In genomic region chr19:36580874-36581273, GRCm38 (mm10) we compare ENCODE assay signal across 22 mouse cellular contexts. TPM values are rescaled to one million over a fixed set of nuclear protein-coding genes. Genes with fewer than 3 reads are reported as not detected.
DNase-seq lines count a peak whose midpoint lies in the region; ATAC-seq and TF ChIP-seq lines count a peak whose summit lies in the region.
"Had no signal": no experiment of that assay in that cellular context is flagged by ENCODE, and none has a peak within 500 bp of the region (broad histone marks: within the 10 kb centered on the region; RNA-seq: fewer than 3 reads in every experiment).

No protein-coding gene starts in this region.

- no peak overlapping the region for H3K9ac ChIP-seq in heart, embryonic 11.5 days (ENCODE audit: low read depth, low read length)
- H3K9ac ChIP-seq in lung, postnatal 0 days (replicated peaks; ENCODE audit: low read depth): no peak overlapping the region
- H3K9ac ChIP-seq: embryonic facial prominence, embryonic 12.5 days; hindbrain, embryonic 14.5 days; limb, embryonic 15.5 days; liver, embryonic 15.5 days had no signal

- no peak for DNase-seq in cerebellum, postnatal 4 days (ENCODE audit: low spot score in 2 of 2)
- DNase-seq in gastrocnemius, adult 2 months: peak; percentile 31
- no peak for DNase-seq in gastrocnemius, postnatal 36 days
- DNase-seq in heart, postnatal 10 days: peak; percentile 19 to 26
- DNase-seq in cerebellum, postnatal 25 days: peak; percentile 29 to 37
- no peak for DNase-seq in lung, postnatal 0 days (ENCODE audit: low spot score)
- DNase-seq: adrenal gland, postnatal 10 days; gastrocnemius, postnatal 10 days; kidney, adult 8-10 months; kidney, postnatal 14 days; lung, postnatal 14 days had no signal

- 0 out of 2 replicates have a peak, but pooled peaks have one; percentile 58 for ATAC-seq in cerebellum, adult (ENCODE audit: insufficient number of reproducible peaks, low FRiP score, low TSS enrichment)
- no peak for ATAC-seq in heart, embryonic 11.5 days (replicated peaks; ENCODE audit: insufficient number of reproducible peaks, low FRiP score, low TSS enrichment)
- ATAC-seq in lung, postnatal 0 days: no peak
- ATAC-seq: activated CD4-positive, CD25-positive, alpha-beta regulatory T cell, adult 4 months; CD4-positive, CD25-positive, alpha-beta regulatory T cell, adult 4 months; forebrain, embryonic 16.5 days had no signal

- no peak for TF ChIP-seq EP300 in lung, postnatal 0 days (IDR thresholded peaks at IDR 0.05)

- no peak overlapping the region for H3K4me3 ChIP-seq in gastrocnemius, adult 2 months
- H3K4me3 ChIP-seq in heart, embryonic 11.5 days (ENCODE audit: low read depth, low read length): no peak overlapping the region
- no peak overlapping the region for H3K4me3 ChIP-seq in lung, postnatal 0 days (ENCODE audit: low read depth, low read length)
- H3K4me3 ChIP-seq: embryonic facial prominence, embryonic 12.5 days; erythroblast, embryonic 14.5 days; limb, embryonic 15.5 days; liver, embryonic 15.5 days had no signal

- TF ChIP-seq CTCF in gastrocnemius, adult 2 months (IDR thresholded peaks at IDR 0.05): no peak
- no peak for TF ChIP-seq CTCF in lung, postnatal 0 days (IDR thresholded peaks at IDR 0.05)

- no peak overlapping the region for H3K4me2 ChIP-seq in heart, embryonic 11.5 days
- no peak overlapping the region for H3K4me2 ChIP-seq in lung, postnatal 0 days (replicated peaks; ENCODE audit: low read depth, low read length)
- H3K4me2 ChIP-seq: embryonic facial prominence, embryonic 12.5 days; hindbrain, embryonic 14.5 days; limb, embryonic 15.5 days; liver, embryonic 15.5 days had no signal

- intact Hi-C loops in gastrocnemius, adult 2 months (cut with DNase I): no loop called here
- intact Hi-C loops in gastrocnemius, postnatal 36 days (cut with DNase I): no loop called here
- intact Hi-C loops in heart, postnatal 10 days (cut with DNase I): no loop called here

- no peaks in the 10 kb centered on the region for H3K36me3 ChIP-seq in heart, embryonic 11.5 days (ENCODE audit: control insufficient read depth, insufficient read depth, low read length)
- H3K36me3 ChIP-seq in lung, postnatal 0 days (ENCODE audit: insufficient read depth, low read length): no peaks in the 10 kb centered on the region
- H3K36me3 ChIP-seq: embryonic facial prominence, embryonic 12.5 days; limb, embryonic 15.5 days; liver, embryonic 15.5 days had no signal

- WGBS in heart, embryonic 11.5 days (ENCODE audit: insufficient replicate concordance): 44% methylated on average over 3 of the region's 3 CpGs
- WGBS in lung, postnatal 0 days: 70% methylated on average over 3 of the region's 3 CpGs

- H3K27ac ChIP-seq in gastrocnemius, adult 2 months: peak overlapping the region; percentile 62; the same call in 1 of the 2 replicates
- H3K27ac ChIP-seq in heart, embryonic 11.5 days (ENCODE audit: low read depth, low read length): no peak overlapping the region
- no peak overlapping the region for H3K27ac ChIP-seq in lung, postnatal 0 days (ENCODE audit: low read length)
- H3K27ac ChIP-seq: embryonic facial prominence, embryonic 12.5 days; hindbrain, embryonic 14.5 days; limb, embryonic 15.5 days; liver, embryonic 15.5 days; stomach, postnatal 0 days had no signal

- H3K4me1 ChIP-seq in heart, embryonic 11.5 days (ENCODE audit: control insufficient read depth, insufficient read depth, low read length): no peaks in the 10 kb centered on the region
- no peaks in the 10 kb centered on the region for H3K4me1 ChIP-seq in lung, postnatal 0 days (ENCODE audit: insufficient read depth, low read depth, low read length)
- H3K4me1 ChIP-seq: embryonic facial prominence, embryonic 12.5 days; limb, embryonic 15.5 days; liver, embryonic 15.5 days had no signal

- no peaks in the 10 kb centered on the region for H3K27me3 ChIP-seq in heart, embryonic 11.5 days (ENCODE audit: control insufficient read depth, insufficient read depth, low read length)
- H3K27me3 ChIP-seq in lung, postnatal 0 days (replicated peaks; ENCODE audit: insufficient read depth, low read length): no peaks in the 10 kb centered on the region
- H3K27me3 ChIP-seq: embryonic facial prominence, embryonic 12.5 days; limb, embryonic 15.5 days; liver, embryonic 15.5 days had no signal

- H3K9me3 ChIP-seq in heart, embryonic 11.5 days (replicated peaks; ENCODE audit: control insufficient read depth, low read length): no peaks in the 10 kb centered on the region
- no peaks in the 10 kb centered on the region for H3K9me3 ChIP-seq in lung, postnatal 0 days (ENCODE audit: low read length)
- H3K9me3 ChIP-seq: embryonic facial prominence, embryonic 12.5 days; limb, embryonic 15.5 days; liver, embryonic 15.5 days had no signal

RNA-seq across cellular contexts. Expression of gene Hectd2, which starts 26.4 kb away (rescaled TPM):
- 1 to 10 TPM; 5.5 to 6.8 TPM for total RNA-seq in gastrocnemius, adult 2 months (2021)
- 1 to 10 TPM; 2.8 to 4.6 TPM for total RNA-seq in gastrocnemius, postnatal 36 days (2021)
- 1 to 10 TPM; 3.0 to 3.1 TPM for total RNA-seq in heart, postnatal 10 days (2021)
- 10.1 and 11.5 TPM in 2 replicates for polyA plus RNA-seq in heart, embryonic 11.5 days (2014; fragmentation: Nextera tagmentation; extraction: Ambion mirVana)
- 1.4 and 1.6 TPM in 2 replicates for polyA plus RNA-seq in lung, postnatal 0 days (2015; fragmentation: Nextera tagmentation; extraction: Ambion mirVana)
- polyA plus RNA-seq: erythroblast, embryonic 14.5 days had no signal

Comparison
In these comparisons a context has a peak if more than half of its experiments do, and no peak if none do; other contexts are left out.
1. DNase-seq: peak in gastrocnemius, adult 2 months (single experiment), heart, postnatal 10 days (2 of 2) and cerebellum, postnatal 25 days (2 of 2); none in cerebellum, postnatal 4 days (0 of 2), gastrocnemius, postnatal 36 days (0 of 2) and lung, postnatal 0 days (single experiment).